14 mouse cellular contexts compared by ENCODE assay signal in the genomic region with DNA sequence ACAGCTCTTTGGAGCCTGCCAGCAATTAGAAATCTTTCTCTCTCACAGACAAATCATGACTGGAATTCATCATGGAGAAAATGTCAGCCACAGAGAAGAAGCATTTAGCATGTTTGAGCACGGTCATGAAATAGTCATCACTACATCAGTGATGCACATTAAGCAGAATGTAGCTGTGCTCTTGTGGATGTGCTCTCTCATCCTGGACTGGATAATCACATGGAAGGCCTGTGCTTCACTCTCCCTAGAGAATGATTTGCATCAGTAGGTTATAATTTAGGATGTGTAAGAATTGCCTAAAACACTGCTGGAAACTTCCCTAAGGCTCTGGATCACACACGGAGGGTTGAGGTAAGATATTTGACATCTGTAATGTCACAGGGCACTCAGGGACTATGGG.
"Had no signal": no experiment of that assay in that cellular context is flagged by ENCODE, and none has a peak within 500 bp of the region (broad histone marks: within the 10 kb centered on the region; RNA-seq: fewer than 3 reads in every experiment).

No protein-coding gene starts in this region.

- H3K36me3 ChIP-seq: limb, embryonic 13.5 days; neural tube, embryonic 13.5 days; stomach, embryonic 15.5 days had no signal

- H3K27ac ChIP-seq: kidney, postnatal 0 days; limb, embryonic 13.5 days; liver, embryonic 14.5 days; neural tube, embryonic 13.5 days; stomach, embryonic 15.5 days had no signal

- H3K9ac ChIP-seq: limb, embryonic 13.5 days; liver, embryonic 14.5 days; neural tube, embryonic 13.5 days; stomach, embryonic 15.5 days had no signal

- H3K4me2 ChIP-seq: limb, embryonic 13.5 days; neural tube, embryonic 13.5 days; stomach, embryonic 15.5 days had no signal

- ATAC-seq: intestine, postnatal 0 days had no signal

- H3K4me3 ChIP-seq: limb, embryonic 13.5 days; neural tube, embryonic 13.5 days; stomach, embryonic 15.5 days had no signal

- H3K27me3 ChIP-seq: limb, embryonic 13.5 days; neural tube, embryonic 13.5 days; stomach, embryonic 15.5 days had no signal

- DNase-seq: kidney, adult 9 months; kidney, postnatal 36 days; layer of hippocampus, adult 9-11 months; layer of hippocampus, postnatal 36 days; left cerebral cortex, postnatal 4 days; lung, adult 18-20 months; right cerebral cortex, postnatal 14 days; thymus, postnatal 36 days had no signal

- H3K9me3 ChIP-seq: limb, embryonic 13.5 days; neural tube, embryonic 13.5 days; stomach, embryonic 15.5 days had no signal

- H3K4me1 ChIP-seq: neural tube, embryonic 13.5 days; stomach, embryonic 15.5 days had no signal
